Mouse (Mus musculus) right cerebral cortex, adult 2 months (tissue): ENCODE data around the gene Ghrhr.

Experiments
- DNase-seq, 2 experiments: peaks; one replicate each; pipeline ENCODE4 v3.0.0; 2021 to 2022; ENCODE audit warnings: low spot score in 2 of 2

The Ghrhr gene

DNA sequence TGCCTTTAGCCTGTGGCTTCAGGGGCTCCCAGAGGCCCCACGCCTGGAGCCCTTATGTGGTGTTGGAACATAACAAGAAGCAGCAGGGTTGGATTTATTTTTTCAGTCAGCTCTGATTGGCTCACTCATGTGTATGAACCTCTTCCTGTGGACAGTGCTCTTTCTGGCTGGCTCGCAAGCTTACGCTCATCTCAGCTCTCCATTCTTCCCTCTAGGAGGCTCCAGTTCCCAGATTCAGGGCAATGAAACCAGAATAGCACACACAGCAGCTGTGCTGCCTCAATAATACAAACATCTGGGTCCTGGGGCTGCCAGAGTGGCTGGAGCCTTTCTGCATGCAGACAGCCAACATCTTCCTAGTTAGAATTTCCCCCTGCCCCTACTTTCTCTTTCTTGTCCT lies 20.1 kb downstream of the Ghrhr start:
- peak; percentile 52 to 69 for DNase-seq

DNA sequence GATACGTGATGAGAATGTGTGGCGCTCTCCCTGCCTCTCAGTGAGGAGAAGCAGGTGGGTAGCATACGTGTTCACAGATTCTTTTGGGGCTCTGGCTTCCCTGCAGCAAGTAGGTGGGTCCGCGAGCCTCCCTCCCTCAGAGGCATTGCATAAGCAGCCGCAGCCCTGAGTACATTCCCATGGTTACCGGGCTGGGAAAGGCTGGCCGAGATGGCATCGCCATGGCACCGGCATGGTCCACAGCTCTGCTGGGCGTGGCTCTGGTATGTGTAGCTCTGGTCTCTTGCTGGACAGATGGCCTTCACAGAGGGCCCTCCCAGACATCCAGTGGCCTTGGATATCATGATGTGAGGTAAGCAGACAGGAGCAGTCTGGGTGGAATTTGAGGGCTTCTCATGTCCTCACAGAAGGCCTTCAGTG lies 20.5 kb downstream of the Ghrhr start:
- DNase-seq, result peak; percentile 88 to 89

DNA sequence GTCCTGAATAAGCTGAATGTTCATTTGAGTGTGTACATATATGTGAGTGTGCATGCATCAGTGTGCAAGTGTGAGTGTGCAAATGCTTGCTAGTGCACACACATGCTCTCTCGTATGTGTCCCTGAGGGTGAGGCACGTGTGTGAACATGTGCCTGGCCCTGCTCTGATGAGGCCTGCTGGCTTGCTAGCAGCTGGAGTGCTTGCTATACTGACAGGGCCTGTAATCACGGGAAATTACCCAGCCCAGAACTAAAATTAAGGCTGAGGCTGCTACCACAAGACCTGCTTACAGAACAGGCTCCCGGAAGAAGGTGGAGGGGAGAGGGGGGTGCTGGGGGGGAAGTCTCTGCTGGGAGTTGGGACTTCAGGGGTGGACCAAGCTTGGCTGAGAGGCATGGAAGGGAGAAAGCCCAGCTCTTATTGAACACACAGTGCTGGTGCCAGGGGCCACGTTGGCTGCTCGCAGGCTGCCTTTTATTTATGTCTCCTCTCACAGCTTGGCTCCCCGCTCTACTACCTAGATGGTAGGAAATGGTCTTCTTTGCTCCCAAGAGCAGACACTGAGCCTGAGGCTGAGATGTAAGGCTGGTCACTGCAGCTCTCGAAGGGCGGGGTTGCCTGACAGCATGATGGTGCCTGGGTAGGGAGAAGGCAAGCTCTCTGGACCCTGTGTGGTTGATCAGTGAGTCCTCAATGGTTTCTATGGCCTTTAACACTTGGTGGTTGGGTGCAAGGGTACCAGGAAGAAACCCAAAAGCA lies 23.0 kb downstream of the Ghrhr start:
- peak in 1 of 2 experiments; percentile 39 for DNase-seq

DNA sequence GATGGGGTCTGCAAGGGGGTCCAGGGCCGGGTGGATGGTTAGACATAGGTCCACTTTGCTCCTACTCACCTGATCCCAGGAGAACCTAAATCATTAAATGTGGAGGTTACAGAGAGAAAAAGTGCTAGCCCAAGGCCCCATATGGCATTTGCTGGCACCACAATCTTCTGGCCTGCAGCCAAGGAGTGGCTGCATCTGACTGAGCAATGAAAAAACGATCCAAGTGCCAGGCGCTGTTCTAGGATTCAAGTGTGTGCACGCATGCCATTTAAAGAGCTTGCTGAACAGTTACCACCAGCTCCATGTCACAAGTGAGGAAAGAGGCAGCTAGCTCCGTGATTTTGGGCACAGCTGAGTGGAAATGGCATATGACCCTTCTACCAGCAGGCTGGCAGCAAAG lies 23.8 kb downstream of the Ghrhr start:
- peak; percentile 77 to 84 for DNase-seq

DNA sequence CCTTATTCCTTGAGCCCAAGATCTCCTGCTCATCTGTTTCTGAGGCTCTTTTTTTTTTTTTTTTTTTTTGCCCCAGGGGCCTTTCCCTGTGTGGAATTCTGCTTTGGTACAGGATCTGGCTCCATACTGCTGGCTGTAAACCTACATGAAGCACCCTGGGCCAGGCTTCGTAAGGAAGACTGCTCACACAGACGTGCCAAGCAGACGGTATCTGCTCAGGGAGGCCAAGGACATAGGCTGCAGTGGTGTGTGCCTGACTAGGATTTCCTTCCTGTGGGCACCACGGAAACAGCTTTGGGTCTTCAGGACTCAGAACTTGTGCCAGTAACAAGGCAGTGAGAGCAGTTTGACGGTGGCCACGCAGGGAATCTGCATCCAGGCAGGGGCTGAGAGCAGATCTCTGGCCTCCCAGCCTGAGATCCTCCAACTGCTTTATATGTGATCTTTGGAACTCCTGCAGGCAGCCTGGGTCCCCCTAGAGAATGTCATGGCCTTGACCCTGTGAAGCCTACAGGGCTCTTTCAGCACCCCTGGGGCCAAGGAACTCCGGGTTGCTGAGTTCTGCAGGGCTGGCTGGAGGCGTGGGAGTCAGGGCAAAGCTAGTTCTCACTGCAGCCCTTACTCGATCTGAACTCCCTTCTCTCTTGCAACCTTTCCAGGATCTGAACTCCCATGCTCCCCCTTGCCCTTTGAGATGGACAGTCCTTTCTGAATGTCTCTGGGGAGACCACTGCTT lies 26.1 kb downstream of the Ghrhr start:
- DNase-seq, result no peak

DNA sequence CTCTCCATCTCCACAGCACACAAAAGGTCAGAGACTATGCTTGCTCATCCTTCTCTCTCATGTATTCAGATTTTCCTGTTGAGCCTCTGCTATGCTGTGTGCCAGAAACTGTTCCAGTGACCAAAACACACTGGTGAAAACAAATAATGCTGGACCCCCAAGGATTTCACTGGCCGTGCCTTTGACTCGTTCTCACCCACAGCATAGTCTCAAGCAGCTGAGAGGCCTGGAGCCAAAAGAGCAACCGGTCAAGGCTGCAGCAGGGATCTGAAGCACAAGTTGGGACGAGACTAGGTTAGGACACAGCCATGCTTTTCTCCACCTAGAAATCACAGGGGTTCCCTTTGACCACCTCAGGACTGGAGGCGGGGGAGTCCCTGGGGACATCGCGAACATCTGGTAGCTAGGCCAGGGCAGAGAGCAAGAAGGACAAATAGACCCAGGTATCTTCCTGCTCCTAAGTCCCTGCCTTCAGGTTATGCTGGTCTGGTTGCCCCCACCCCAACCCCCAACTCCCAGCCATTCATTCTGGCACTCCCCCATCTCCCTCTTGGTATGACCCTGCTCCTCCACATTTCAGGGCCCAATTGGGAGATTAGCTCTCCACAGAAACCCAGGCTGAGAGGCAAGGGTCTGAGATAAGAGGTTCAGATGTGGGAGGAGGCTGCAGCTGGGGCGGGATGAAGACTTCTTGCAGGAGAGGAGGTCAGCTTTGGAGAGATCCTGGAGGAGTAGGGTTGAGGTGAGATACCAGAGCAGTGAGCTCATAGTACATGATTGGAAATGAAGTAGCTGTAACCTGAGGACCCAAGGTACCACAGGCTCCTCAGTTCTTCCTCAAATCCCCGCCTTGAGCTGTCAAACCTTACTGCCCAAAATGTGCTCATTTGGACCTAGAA lies 27.6 kb downstream of the Ghrhr start:
- DNase-seq, result no peak

DNA sequence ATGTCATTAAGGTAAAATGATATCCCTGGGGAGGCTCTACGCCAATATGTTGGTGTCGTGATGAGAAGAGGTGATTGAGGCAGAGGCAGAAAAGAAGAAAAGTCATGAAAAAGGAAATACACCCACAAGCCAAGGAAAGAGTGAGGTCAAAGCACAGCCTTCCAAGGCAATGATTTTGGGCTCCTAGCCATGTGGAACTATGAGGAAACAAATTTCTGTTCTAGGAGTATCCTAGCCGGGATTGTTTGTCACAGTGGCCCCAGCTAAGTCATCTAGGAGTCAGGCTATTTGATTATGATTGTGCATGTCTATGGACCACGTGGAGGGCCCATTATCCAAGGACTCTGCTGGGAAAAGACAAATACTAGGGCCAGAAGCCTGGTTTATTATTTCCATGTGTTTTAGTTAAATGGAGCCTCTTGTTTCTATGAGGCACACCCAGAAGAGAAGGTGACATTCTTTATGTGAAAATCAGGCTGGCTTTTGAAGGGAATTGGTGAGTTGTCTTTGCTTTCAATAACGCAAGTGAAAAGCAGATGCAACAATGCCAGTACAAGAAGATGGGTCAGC lies 28.4 kb downstream of the Ghrhr start:
- DNase-seq, result no peak

DNA sequence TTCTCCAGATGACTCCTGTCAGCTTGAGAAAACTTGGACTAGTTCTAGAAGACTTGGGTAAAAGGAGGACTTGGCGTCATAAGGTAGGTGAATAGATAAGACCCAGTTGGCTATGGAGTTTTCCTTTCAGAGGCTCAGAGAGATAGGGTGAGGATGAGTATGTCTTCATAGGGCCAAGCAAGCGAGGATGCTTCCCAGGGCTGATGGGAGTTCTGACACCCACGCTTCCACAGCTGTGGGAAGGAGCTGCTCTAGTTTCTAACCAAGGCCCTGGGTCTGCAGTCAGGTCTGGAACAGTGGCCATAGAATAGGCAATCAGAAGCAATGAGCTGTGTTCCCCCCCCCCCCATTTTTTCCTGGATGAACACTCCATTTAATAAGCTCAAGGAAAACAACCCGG lies 31.2 kb downstream of the Ghrhr start:
- no peak for DNase-seq

DNA sequence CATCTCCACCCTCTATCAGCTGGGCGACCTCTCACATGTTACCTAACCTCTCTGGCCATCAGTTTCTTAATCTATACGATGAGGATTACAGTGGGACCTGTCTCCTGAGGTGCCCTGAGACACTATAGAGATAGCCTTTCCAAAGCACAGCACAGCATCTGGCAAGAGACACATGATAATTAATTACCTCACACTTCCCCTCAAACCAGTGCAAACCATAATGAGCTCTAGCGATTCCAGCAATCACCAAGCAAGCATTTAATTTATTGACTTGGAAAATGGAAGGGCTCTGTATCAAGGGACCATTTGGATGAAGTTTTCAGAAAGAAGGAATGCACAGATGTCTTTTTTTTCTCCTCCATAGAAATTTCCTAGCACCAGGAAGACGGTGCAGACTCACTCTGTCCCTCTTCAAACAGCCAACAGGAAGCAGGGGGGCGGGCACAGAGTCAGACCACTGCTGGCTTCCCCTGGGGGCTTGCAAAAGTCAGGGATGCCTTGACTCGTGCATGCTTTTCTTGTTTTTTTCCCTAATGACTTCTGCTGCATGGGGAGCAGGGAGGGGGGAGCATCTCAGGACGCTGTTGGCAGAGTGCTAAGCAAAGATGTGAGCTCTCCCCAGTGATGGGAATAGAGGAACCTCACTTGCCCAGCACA lies 34.2 kb downstream of the Ghrhr start:
- DNase-seq, result no peak

DNA sequence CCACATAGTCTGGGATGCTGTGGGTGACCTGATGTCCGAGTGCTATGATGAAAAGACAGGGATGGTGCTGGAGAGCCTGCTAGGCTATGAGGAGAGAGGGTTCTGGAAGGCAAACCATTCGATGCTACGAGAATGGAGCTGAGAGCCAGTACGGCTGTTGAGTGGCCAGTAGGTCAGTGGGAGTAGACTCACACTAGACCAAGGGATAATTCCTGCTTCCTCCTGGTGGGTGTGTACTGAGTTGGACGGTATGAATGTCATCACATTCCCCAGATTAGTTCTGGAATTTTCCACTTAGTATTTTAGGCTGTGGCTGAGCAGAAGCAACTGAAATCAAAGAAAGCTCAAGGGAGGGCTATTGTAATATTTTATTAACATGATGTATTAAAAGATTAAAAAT lies 34.9 kb downstream of the Ghrhr start:
- DNase-seq, result no peak

DNA sequence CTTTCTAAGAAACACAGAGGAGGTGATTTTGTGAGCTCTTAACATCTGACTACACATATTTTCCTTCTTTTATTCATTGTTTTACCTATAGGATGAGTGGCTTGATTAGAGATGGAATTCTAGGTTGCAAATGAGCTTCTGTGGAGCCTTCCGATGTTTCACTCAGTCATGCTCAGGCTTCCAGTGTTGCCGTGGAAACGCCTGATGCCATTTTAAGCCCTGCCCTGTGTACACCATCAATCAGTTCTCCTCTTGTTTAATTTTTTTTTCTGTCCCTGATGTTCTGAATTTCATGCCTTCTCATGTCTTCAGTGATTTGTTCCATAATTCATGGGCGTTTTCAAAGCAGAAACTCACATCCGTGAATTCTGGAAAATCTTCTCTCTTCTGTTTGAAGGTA lies 40.1 kb downstream of the Ghrhr start:
- peak in 1 of 2 experiments; percentile 60 for DNase-seq

DNA sequence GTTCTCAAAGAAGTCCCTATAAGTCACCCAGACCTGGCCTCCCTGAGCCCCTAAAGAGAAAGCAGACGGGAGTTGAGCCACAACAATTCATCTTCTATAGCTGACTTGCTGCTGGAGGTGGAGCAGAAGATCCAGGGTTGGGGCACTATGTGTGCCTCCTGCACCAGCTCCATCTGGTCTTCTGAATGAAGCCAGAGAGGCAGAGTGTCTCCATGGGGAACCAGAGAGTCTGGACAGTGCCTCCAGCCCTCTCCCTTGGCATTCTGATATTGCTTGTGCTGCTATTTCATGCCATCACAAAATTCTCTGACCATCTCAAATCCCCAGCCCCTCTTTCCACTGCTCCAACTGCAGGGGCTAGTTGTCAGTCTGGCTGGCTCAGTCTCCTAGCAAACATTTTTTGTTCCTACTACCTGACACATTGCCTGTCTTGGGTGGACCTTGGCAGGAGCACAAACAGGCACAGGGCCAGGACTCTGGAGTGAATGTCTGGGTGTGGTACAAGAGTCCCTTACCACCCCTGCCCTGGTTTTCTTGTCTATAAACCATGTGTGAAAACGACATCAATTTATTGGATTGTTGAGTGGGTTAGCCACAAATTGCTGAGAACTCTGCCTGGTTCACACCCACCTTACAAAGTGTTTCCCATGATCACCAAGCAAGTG lies 42.8 kb downstream of the Ghrhr start:
- DNase-seq, result no peak

DNA sequence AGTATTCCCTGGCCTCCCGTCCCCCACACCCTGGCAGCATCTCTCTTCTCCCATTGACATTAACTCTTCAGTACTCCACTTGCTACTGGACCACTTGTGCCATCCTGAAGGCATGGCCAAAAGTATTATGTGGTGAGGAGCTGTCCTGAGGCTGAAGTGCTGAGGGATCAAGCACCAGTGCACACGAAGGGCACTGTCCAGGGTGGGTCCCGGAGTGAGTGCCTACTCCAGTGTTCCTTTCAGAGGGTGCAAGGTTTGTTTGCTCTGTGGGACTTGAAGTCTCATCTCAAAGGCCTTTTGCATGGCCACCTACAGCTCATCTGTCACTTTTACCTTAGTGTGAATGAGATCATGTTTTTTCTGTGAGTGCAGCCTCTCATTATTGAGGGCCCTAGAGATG lies 44.3 kb downstream of the Ghrhr start:
- no peak for DNase-seq

DNA sequence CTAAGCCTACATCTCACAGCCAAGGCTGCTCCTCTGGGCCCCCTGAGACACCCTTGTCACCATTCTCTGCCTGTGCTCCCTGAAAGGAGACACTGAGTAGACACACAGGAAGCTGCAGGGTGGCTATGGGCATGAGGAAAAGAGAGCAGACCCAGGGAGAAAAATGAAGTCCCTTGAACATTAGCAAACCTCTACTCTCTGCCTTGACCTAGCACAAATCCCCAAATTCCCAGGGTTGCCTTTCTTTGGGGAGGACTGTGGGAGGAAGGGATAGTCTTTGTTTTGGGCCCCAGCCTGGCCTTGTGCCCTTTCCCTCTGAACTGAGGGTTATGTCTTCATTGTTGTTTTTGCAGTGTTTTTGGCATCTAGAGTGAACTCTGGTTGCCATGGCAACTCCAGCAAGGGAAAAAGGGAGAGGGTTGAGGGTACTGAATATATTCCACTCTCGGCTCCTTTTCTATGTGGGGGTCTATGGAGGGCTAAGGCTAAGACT lies 44.8 kb downstream of the Ghrhr start:
- DNase-seq, result no peak

DNA sequence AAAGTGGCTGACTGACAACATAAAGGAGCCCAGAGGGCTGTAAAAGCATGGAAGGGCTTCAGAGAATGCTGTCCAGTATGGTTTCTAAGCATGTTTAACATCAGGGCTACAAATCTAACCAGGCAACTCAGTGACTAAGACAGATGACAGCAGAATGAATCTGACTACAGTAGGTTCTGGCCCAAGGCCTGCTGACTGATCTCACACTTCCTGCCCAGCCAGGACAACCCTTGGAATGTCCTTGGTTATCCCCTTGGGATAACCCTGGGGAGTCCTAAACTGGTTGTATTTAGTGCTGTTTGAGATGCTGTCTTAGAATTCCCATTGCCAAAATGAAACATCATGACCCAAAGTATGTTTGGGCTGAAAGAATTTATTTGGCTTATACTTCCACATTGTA lies 56.0 kb downstream of the Ghrhr start:
- no peak for DNase-seq

DNA sequence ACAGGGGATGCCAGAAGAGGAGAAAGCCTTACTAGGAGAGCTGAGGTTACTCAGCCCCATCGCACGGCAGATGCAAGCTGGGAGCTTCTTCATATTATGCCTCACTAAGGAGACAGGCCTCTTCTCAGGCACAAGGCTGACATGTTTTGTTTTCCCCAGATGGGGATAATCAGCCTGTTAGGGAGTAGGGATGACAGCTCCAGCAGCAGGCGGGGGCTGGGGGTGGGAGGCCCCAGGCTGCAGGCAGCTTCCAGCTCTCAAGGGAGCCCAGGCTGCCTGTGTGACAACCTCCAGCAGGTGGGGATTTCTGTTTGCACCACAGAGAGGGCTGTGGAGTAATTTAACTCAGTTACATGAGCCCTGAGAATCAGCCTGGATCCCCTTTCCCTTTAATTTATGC lies 58.3 kb downstream of the Ghrhr start:
- DNase-seq, result peak; percentile 55 to 57

DNA sequence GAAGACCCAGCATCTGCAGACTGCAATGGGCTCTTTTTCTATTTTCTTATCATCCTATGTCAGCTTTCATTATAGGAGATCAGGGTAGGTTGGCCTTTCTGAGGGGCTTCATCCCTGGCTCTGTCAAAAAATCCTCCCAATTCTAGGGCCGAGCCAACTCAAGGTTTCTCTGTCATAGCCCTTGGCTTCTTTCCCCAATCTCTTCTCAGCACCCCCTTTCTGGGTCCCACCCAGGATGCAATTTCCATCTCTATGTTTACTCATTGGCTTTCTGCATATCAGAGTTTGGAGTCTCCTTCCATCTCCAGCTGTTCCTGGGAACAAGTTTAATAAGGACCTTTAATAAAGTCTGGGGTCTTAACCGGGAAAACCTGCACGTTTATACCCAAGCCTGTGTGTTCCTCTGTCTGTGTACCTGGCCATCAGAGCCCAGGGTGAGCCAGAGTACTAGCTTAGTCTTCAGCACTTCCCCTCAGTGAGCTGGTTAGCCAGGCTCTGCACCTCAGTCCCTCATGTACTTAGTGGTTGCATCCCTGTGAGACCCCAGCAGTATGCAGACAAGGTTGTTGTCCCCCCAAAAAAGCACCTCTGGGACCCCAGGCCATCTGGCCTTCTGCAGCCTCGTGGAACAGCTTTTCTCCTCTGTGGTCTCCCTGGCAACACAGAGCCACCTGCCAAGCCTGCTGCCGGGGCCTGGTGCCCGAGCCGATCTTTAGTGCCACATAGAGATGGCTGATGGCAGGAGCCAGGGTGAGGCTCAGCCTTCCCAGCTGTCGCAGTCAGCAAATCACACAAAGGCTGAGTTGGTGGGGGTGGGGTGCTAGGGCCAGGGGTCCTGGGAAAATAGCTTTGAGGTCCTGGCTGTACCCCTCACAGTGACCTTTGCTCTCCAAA lies 59.4 kb downstream of the Ghrhr start:
- peak in 1 of 2 experiments; percentile 50 for DNase-seq

DNA sequence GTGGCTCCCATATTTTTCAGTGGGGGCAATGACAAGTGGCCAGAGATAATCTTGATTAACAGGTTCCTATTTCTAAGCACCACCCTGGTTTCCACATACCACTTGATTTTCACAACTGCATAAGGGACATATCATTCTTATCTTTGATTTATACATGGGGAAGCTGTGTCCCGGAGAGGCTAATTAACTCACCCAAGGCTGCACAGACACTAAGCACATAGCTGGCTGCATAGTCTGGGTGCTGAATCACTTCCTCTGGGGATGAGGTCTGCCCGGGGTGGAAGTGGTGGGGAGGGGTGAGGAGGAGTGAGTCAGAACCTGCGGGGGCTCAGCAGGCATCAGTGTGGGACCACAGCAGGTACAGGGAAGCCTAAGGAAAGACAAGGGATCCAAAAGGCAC lies 61.8 kb downstream of the Ghrhr start:
- DNase-seq, result no peak
